Mouse (Mus musculus) stomach, embryonic 15.5 days (tissue): Measurements from ENCODE around the gene Adm2. TPM values are rescaled to one million over a fixed set of nuclear protein-coding genes. Genes with fewer than 3 reads are reported as not detected.
A peak's percentile ranks its signal among the peaks of the same experiment; 100 is the strongest.

Experiments used
- ATAC-seq: fragments of 200-750 bp; cut with Nextera tagmentation; 2 replicates; pipeline ENCODE4 v1.8.0; 2017; ENCODE audit warnings: low read depth, moderate number of reproducible peaks, moderate TSS enrichment; ENCODE audit not compliant: insufficient read depth, low FRiP score
- H3K27ac ChIP-seq: fragments of 300-500 bp; sonication (generic); 2 replicates; pipeline ENCODE4 v1.5.1; 2015; ENCODE audit warnings: mild to moderate bottlenecking, inconsistent platforms
- H3K27me3 ChIP-seq: fragments of 300-500 bp; sonication (generic); replicated peaks from 2 replicates; pipeline ENCODE4 v1.6.1; 2015; ENCODE audit warnings: inconsistent platforms
- H3K36me3 ChIP-seq: fragments of 300-500 bp; sonication (generic); 2 replicates; pipeline ENCODE4 v1.6.1; 2015; ENCODE audit warnings: inconsistent platforms
- H3K4me1 ChIP-seq: fragments of 300-500 bp; sonication (generic); 2 replicates; pipeline ENCODE4 v1.6.1; 2015; ENCODE audit warnings: inconsistent platforms
- H3K4me2 ChIP-seq: fragments of 300-500 bp; sonication (generic); 2 replicates; pipeline ENCODE4 v1.6.1; 2015; ENCODE audit warnings: mild to moderate bottlenecking, inconsistent platforms
- H3K4me3 ChIP-seq: fragments of 300-500 bp; sonication (generic); replicated peaks from 2 replicates; pipeline ENCODE4 v1.5.1; 2015; ENCODE audit warnings: inconsistent platforms
- H3K9ac ChIP-seq: fragments of 300-500 bp; sonication (generic); 2 replicates; pipeline ENCODE4 v1.6.1; 2015; ENCODE audit warnings: inconsistent platforms
- H3K9me3 ChIP-seq: fragments of 300-500 bp; sonication (generic); 2 replicates; pipeline ENCODE4 v1.6.1; 2016; ENCODE audit warnings: inconsistent platforms
- WGBS: fragments of 180-500 bp; shearing (Covaris S2); methylation state at CpG from one replicate; pipeline ENCODE4 v1.1.7; 2015; 5-methylcytosine and 5-hydroxymethylcytosine counted together
- microRNA-seq: library from miRNA; unstranded; fragments of <30 nt; microRNA quantifications from one replicate; pipeline ENCODE4, GENCODE M21; 2016
- polyA plus RNA-seq: library from polyadenylated mRNA; unstranded; fragments of >200 nt; fragmentation: Nextera tagmentation; extraction: Ambion mirVana; gene quantifications from 2 replicates; pipeline ENCODE4 v1.2.1, GENCODE M21; 2015

Adm2 gene
- polyA plus RNA-seq, 1 experiment from 2014 or later = 0.76 TPM

- 89% methylated on average over 7 of the region's 7 CpGs for WGBS
- no peak for ATAC-seq
- peaks cover 56% of the 10 kb centered on the region for H3K36me3 ChIP-seq
These were observed 40.5 kb downstream of the Adm2 start for GRCm38 (mm10) chr15:89363051-89363450.

GRCm38 (mm10) chr15:89365141-89365551 lies 42.6 kb downstream of the Adm2 start:
- H3K36me3 ChIP-seq = peaks cover 77% of the 10 kb centered on the region
- 91% methylated on average over 4 of the region's 4 CpGs for WGBS
- H3K27me3 ChIP-seq = no peaks in the 10 kb centered on the region
- no peak overlapping the region for H3K27ac ChIP-seq
- no peak for ATAC-seq
- no peak overlapping the region for H3K4me2 ChIP-seq
- H3K4me3 ChIP-seq = no peak overlapping the region
- H3K4me1 ChIP-seq = no peaks in the 10 kb centered on the region
- no peaks in the 10 kb centered on the region for H3K9me3 ChIP-seq
- no peak overlapping the region for H3K9ac ChIP-seq

More at GRCm38 (mm10) chr15:89363051-89363450, 40.5 kb downstream of the Adm2 start:
- H3K4me2 ChIP-seq = no peak overlapping the region
- 0 out of 2 replicates have a peak, but pooled peaks cover 3% of the 10 kb centered on the region for H3K4me1 ChIP-seq
- H3K27me3 ChIP-seq = no peaks in the 10 kb centered on the region
- H3K4me3 ChIP-seq = no peak overlapping the region
- no peak overlapping the region for H3K9ac ChIP-seq
- H3K27ac ChIP-seq = no peak overlapping the region
- no peaks in the 10 kb centered on the region for H3K9me3 ChIP-seq

- Histone ChIP-seq H3K27me3 (peaks cover 11% of the 10 kb centered on the region; the same call in 1 of the 2 replicates), H3K36me3 (peaks cover 52% of the 10 kb centered on the region)
These were observed 49.5 kb downstream of the Adm2 start for GRCm38 (mm10) chr15:89372068-89372467.

GRCm38 (mm10) chr15:89372536-89372935 lies 50.0 kb downstream of the Adm2 start:
- 79% methylated on average over 7 of the region's 7 CpGs for WGBS
- Histone ChIP-seq H3K4me3 (peak overlapping the region; percentile 83; the same call in 1 of the 2 replicates), H3K9ac (no peak overlapping the region), H3K27ac (peak overlapping the region; percentile 9; the same call in 1 of the 2 replicates), H3K27me3 (peaks cover 16% of the 10 kb centered on the region), H3K36me3 (peaks cover 49% of the 10 kb centered on the region), H3K4me1 (peaks cover 12% of the 10 kb centered on the region), H3K9me3 (no peaks in the 10 kb centered on the region), H3K4me2 (peak overlapping the region; percentile 91; the same call in 1 of the 2 replicates)
- ATAC-seq = no peak

More at GRCm38 (mm10) chr15:89372068-89372467, 49.5 kb downstream of the Adm2 start:
- Histone ChIP-seq H3K9me3 (no peaks in the 10 kb centered on the region), H3K9ac (no peak overlapping the region), H3K4me2 (no peak overlapping the region), H3K4me3 (no peak overlapping the region), H3K4me1 (peaks cover 12% of the 10 kb centered on the region), H3K27ac (peak overlapping the region; percentile 9; the same call in 1 of the 2 replicates)
- 87% methylated on average over 13 of the region's 13 CpGs for WGBS
- ATAC-seq = no peak

GRCm38 (mm10) chr15:89373027-89373761 lies 50.7 kb downstream of the Adm2 start:
- H3K9ac ChIP-seq = peak overlapping the region; percentile 80
- H3K27ac ChIP-seq = peak overlapping the region; percentile 94
- WGBS = under 1% methylated on average over 35 of the region's 35 CpGs
- peak overlapping the region; percentile 83 for H3K4me3 ChIP-seq
- H3K27me3 ChIP-seq = peaks cover 22% of the 10 kb centered on the region
- peaks cover 12% of the 10 kb centered on the region for H3K4me1 ChIP-seq
- no peaks in the 10 kb centered on the region for H3K9me3 ChIP-seq
- peaks cover 42% of the 10 kb centered on the region for H3K36me3 ChIP-seq
- H3K4me2 ChIP-seq = peak overlapping the region; percentile 91
- ATAC-seq = peak; percentile 84

GRCm38 (mm10) chr15:89373762-89374248 lies 51.3 kb downstream of the Adm2 start, which contains the start of gene Sco2:
Sco2 (minus strand) TSS chr15:89373846.
- Histone ChIP-seq H3K4me2 (peak within 1 kb of the TSS; percentile 91), H3K27me3 (peaks cover 28% of the 10 kb centered on the region), H3K9me3 (no peaks in the 10 kb centered on the region), H3K4me1 (peaks cover 16% of the 10 kb centered on the region), H3K4me3 (peak within 1 kb of the TSS; percentile 83), H3K36me3 (peaks cover 36% of the 10 kb centered on the region), H3K27ac (peak within 1 kb of the TSS; percentile 94), H3K9ac (peak within 1 kb of the TSS; percentile 80)
- WGBS = 0% methylated on average over 42 of the region's 42 CpGs
- ATAC-seq = peak; percentile 84

Small RNAs within 50 kb of the gene (microRNA-seq; reads per million reads assigned to microRNA genes)
- gene Mir6959 = 0.58 reads per million

Other genes starting within 250 kb of the Adm2 start
- gene Trabd, start 247.6 kb upstream of the Adm2 start, polyA plus RNA-seq = 57.1 and 60.0 TPM in 2 replicates
- gene Selenoo, start 233.6 kb upstream of the Adm2 start, polyA plus RNA-seq = 17.9 and 19.7 TPM in 2 replicates
- 12.0 and 12.9 TPM in 2 replicates for gene Tubgcp6, start 199.6 kb upstream of the Adm2 start, polyA plus RNA-seq
- 20.9 and 23.3 TPM in 2 replicates for gene Hdac10, start 194.0 kb upstream of the Adm2 start, polyA plus RNA-seq
- 3.8 and 4.7 TPM in 2 replicates for gene Mapk12, start 182.0 kb upstream of the Adm2 start, polyA plus RNA-seq
- gene Mapk11, start 173.1 kb upstream of the Adm2 start, polyA plus RNA-seq = 5.9 and 6.4 TPM in 2 replicates
- 128 and 129 TPM in 2 replicates for gene Plxnb2, start 141.9 kb upstream of the Adm2 start, polyA plus RNA-seq
- gene Dennd6b, start 126.2 kb upstream of the Adm2 start, polyA plus RNA-seq = 12.5 and 14.9 TPM in 2 replicates
- gene Ppp6r2, start 111.2 kb upstream of the Adm2 start, polyA plus RNA-seq = 25.4 and 28.5 TPM in 2 replicates
- gene Sbf1, start 7.4 kb upstream of the Adm2 start, polyA plus RNA-seq = 45.3 and 45.9 TPM in 2 replicates
- gene Miox, start 11.7 kb downstream of the Adm2 start, polyA plus RNA-seq = 0.53 and 0.71 TPM in 2 replicates
- gene Lmf2, start 32.9 kb downstream of the Adm2 start, polyA plus RNA-seq = 57.3 and 62.3 TPM in 2 replicates
- gene Ncaph2, start 33.0 kb downstream of the Adm2 start, polyA plus RNA-seq = 127 and 141 TPM in 2 replicates
- 6.7 and 7.3 TPM in 2 replicates for gene Sco2, start 51.1 kb downstream of the Adm2 start, polyA plus RNA-seq
- gene Tymp, start 54.3 kb downstream of the Adm2 start, polyA plus RNA-seq = 1.3 and 1.5 TPM in 2 replicates
- 0.48 and 0.84 TPM in 2 replicates for gene Odf3b, start 56.6 kb downstream of the Adm2 start, polyA plus RNA-seq
- not detected in 2 replicates for gene Klhdc7b, start 62.2 kb downstream of the Adm2 start, polyA plus RNA-seq
- not detected in 2 replicates for gene Syce3, start 87.8 kb downstream of the Adm2 start, polyA plus RNA-seq
- 0.63 and 0.66 TPM in 2 replicates for gene Cpt1b, start 103.1 kb downstream of the Adm2 start, polyA plus RNA-seq
- gene C730034F03Rik, start 106.9 kb downstream of the Adm2 start, polyA plus RNA-seq = 3.6 and 4.2 TPM in 2 replicates
- gene Gm44502, start 107.0 kb downstream of the Adm2 start, polyA plus RNA-seq = not detected in 2 replicates
- 51.3 and 55.5 TPM in 2 replicates for gene Chkb, start 107.2 kb downstream of the Adm2 start, polyA plus RNA-seq
- 3.7 and 3.8 TPM in 2 replicates for gene Mapk8ip2, start 131.2 kb downstream of the Adm2 start, polyA plus RNA-seq
- 18.8 TPM in 2 replicates for gene Arsa, start 154.7 kb downstream of the Adm2 start, polyA plus RNA-seq
- 1.7 and 1.9 TPM in 2 replicates for gene Shank3, start 176.9 kb downstream of the Adm2 start, polyA plus RNA-seq
- 0.14 and 0.23 TPM in 2 replicates for gene Acr, start 245.6 kb downstream of the Adm2 start, polyA plus RNA-seq